Mouse (Mus musculus): ENCODE data around the gene Qpctl.

The Qpctl gene

GRCm38 (mm10) chr7:19148875-19149541 lies at the start of gene Qpctl:
Gene Qpctl, minus strand, starts transcription at chr7:19149291.
- peak; percentile 99 to 100 for DNase-seq

DNA sequence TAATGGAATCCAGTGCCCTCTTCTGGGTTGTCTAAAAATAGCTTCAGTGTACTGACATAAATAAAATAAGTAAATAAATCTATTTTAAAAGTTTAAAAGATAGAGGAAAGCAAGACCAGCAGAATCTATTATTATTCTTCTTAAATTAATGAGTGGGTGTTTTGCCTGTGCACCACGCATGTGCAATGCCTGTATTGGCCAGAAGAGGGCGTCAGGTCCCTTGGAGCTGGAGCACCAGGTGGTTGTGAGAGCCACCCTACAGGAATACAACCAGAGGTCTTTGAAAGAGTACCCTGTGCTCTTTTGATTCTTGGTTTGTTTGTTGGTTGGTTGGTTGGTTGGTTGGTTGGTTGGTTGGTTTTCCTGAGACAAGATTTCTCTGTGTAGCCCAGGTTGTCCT lies 48.9 kb upstream of the Qpctl start:
- DNase-seq = peak in 1 of 2 experiments; percentile 51

GRCm38 (mm10) chr7:19196676-19197075 lies 47.6 kb upstream of the Qpctl start:
- DNase-seq = peak in 1 of 2 experiments; percentile 66

DNA sequence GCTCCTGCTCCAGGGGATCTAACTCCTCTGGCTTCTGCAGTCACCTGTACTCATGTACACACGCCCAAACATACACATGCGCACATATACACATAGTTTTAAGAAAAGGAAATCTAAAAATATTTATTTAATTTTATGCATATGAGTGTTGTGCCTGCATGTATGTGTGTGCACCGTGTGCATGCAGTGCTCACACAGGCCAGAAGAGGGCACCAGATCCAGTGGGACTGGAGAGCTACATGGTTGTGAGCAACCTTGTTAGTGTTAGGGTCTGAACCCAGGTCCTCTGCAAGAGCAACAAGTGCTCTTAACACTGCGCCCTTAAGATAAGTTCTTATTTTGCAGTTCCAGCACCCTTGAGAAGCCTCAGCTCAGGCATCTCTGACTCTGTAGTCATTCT lies 45.6 kb upstream of the Qpctl start:
- DNase-seq = no peak

DNA sequence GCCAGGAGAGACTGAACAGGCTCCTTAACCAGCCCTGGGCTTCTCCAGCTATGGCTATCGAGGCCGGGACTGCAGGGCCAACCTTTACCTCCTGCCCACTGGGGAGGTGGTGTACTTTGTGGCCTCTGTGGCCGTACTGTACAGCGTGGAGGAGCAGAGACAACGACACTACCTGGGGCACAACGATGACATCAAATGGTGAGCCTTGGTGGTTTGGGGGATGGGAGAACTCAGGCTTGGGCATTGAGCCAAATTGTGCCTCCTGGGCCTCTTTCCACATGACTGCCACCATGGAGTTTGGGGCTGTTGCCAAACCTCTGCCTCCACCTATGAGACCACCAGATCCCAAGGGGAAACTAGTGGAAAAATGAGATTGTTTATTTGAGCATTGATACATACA lies 35.7 kb upstream of the Qpctl start:
- DNase-seq = peak; percentile 45 to 63

- DNase-seq = peak in 1 of 2 experiments; percentile 39
These were observed 35.2 kb upstream of the Qpctl start for GRCm38 (mm10) chr7:19184250-19184649.

DNA sequence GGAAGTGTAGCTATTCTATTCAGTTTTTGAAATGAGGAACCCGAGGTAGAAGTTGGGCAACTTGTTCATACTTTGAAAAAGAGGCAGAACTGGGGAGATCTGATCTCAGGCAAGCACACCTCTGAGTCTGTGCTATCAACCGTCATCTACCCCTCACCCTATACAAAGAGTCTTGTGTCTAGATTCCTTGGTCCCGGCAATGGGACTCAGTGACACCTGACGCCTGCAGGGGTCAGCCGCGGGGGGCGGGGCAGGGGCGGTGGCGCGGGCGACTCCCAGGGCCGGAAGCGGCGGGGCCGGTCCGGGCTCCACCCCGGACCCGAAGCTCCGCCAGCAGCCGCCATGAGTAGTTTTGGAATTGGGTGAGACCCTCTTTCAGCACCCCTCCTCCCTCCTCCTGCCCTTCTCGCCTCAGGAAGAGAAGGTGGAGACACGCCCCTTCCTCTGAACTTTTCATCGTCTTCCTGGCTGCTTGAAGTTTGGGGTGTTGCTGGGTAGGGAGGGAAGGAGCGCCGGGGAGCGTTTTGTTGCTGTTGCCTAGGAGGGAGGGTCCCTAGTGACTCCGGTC lies 31.9 kb upstream of the Qpctl start:
- DNase-seq = peak; percentile 57 to 80

GRCm38 (mm10) chr7:19179936-19180335 lies 30.8 kb upstream of the Qpctl start:
- no peak for DNase-seq

GRCm38 (mm10) chr7:19179173-19179572 lies 30.1 kb upstream of the Qpctl start:
- DNase-seq = peak; percentile 69 to 84

DNA sequence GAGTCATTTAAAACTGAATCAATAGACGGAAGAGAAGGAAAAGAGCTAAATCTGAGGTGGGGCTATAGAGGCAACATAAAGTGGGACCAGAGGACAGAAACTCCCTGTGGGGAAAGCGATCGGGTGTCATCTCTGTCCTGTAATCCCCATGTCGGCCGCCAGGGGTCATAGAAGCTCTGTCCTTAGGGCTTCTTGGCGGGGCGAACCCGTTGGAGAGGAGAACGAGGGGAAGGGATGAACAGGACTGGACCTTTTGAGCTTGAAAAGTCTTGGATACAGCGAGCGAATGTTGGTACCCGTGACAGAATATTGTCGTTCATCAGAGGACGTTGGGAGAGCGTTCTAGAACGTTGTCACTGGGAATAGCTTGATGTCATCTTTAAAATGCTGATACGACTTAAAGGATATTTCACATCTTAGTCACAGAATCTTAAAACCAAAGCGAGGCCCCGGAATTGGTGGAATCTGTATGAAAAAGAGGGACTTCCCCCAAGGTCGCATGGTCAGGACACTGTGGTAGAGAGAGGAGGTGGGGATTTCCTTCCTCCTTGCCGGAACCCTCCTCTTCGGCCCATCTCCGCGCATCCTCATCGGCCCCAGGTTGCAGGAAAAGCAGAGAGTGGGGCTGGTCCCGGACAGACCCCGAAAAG lies 29.5 kb upstream of the Qpctl start:
- DNase-seq = peak; percentile 72 to 89

GRCm38 (mm10) chr7:19178035-19178434 lies 28.9 kb upstream of the Qpctl start:
- DNase-seq = no peak

- DNase-seq = no peak
These were observed 28.1 kb upstream of the Qpctl start for GRCm38 (mm10) chr7:19177216-19177615.

- DNase-seq = no peak
These were observed 27.4 kb upstream of the Qpctl start for GRCm38 (mm10) chr7:19176516-19176947.

GRCm38 (mm10) chr7:19175708-19176515 lies 26.8 kb upstream of the Qpctl start, which contains the start of gene Eml2:
Gene Eml2, plus strand, starts transcription at chr7:19176421.
- peak; percentile 50 to 58 for DNase-seq

DNA sequence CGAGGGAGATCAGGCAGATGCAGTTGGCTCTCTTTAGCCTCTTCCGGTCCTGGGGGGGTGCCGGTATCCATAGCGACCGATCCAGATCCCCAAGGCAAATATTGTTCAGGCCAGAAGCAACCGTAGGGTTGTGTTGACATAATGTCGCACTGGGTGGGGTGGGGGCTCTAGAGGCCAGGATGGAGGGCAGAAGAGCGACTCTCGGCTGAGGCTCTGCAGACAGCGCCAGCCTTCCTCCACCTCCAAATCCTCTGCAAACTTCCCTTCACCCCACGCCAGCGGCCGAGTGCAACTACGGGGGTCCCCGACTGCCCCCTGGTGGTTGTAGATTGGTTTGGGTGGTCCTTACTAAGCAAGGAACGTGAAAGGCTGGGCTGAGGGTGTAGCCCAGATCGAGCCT lies 23.8 kb upstream of the Qpctl start:
- DNase-seq = peak; percentile 84 to 93

- no peak for DNase-seq
These were observed 22.7 kb upstream of the Qpctl start for GRCm38 (mm10) chr7:19171831-19172230.

DNA sequence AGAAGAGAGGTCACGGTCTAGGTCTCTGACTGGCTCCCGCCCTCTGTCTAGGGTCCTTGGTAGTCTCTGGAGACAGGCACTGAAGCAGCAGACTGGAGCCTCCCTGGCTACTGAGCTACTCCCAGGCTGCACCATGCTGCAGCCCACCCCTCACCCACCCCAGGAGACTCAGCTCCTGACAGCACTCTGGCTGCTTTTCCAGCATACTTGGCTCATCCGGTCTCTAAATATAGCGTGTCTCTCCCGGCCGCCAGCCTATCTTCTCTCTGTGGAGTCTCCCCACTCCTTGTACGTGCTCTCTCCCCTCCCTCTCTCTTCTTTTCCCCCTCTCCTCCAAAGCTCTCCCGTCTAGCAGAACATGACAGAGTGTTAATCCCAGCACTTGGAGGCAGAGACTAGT lies 21.1 kb upstream of the Qpctl start:
- no peak for DNase-seq

GRCm38 (mm10) chr7:19169506-19169905 lies 20.4 kb upstream of the Qpctl start:
- DNase-seq = no peak

DNA sequence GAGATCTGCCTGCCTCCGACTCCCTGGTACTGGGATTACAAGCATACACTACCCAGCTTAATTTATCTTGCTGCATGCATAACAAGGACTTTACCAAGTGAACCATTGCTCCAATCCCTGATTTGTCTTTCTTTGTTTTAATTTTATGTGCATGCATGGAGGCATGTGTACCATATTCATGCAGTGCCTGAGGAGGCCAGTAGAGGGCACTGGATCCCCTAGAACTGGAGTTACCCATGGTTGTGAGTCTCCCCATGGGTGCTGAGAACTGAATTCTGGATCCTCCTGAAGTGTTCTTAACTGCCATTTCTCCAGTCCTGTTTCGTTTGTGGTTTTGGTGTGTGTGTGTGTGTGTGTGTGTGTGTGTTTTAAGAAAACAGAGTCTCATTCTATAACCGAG lies 17.9 kb upstream of the Qpctl start:
- no peak for DNase-seq

DNA sequence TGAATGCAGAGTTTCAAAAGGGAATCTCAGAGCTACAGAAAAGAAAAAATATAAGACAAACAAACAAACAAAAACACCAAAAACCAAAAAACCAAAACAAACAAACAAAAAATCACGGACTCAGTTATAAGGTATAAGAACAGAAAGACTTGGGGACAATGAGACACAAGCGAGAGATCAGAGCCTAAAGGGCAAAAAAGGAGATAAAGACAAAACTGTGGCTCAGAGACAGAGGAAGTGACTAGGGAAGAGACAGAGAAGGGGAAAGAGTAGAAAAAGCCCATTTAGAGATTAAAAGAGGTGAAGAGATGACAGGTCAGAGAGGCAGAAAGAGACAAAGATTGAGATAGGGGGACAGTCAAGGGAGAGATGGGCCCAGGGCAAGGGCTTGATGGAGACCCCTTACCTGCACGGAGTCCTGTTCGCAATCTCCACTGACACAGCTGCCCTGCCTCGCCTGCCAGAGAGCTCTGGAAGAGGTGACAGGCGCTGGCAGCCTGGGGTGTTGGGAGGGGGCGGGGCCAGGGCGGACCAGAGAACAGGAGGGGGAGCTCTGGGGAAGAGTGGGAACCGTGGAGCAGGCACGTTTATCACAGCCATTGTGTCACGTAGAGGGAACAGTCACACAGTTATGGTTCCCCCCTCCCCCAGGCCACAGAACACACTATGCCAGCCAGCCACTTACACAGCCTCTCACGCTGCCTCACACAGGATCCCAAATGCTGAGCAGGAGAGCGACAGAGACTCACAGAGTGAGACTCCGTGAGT lies 16.7 kb upstream of the Qpctl start, which contains the start of gene Gipr:
Gene Gipr, minus strand, starts transcription at position 472 of the 768 bp plus-strand sequence.
- DNase-seq = no peak

DNA sequence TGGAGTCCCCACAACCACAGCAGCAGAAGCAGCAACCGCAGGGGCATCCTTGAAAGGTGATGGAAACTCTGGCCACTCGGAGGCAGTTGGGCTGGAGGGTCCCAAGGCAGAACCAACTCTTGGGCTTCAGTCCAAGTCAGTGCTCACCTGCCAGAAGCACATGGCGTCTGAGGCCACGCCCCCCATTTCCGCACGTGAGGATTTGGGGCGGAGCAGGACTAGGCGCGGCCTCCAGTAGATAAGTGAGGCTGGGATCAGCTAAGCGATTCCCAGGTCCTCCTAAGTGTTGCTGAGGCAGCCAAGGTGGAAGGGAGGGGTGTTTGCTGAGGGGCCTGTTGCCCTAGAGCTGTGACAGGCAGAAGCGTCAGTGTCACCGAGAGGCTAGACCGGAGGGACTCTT lies 15.9 kb upstream of the Qpctl start:
- no peak for DNase-seq

DNA sequence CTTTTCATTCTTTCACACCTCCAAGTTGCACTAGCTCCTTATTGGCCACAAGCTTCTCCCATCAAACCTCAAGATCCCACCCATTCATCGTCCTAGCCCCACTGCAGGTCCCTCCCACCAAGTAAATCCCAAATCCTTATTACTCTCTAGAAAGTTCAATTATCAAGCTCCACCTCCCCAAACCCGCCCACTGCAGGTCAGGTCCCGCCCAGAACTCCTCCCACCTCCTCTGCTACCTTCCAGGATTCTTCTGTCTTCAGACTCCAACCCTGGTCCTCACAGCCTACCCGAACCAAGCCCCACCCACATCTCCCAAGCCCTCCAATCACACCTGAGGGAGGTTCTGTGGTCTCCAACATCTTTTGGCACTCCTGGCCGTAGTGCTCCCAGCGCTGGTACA lies 15.1 kb upstream of the Qpctl start:
- peak; percentile 42 to 57 for DNase-seq
